Mouse (Mus musculus): ENCODE measurements around the gene 1110065P20Rik. TPM values are rescaled to one million over a fixed set of nuclear protein-coding genes. Genes with fewer than 3 reads are reported as not detected.

Gene 1110065P20Rik
- polyA plus RNA-seq (2014; fragmentation: Nextera tagmentation; extraction: Ambion mirVana), result 53.6 and 64.3 TPM in 2 replicates

DNA sequence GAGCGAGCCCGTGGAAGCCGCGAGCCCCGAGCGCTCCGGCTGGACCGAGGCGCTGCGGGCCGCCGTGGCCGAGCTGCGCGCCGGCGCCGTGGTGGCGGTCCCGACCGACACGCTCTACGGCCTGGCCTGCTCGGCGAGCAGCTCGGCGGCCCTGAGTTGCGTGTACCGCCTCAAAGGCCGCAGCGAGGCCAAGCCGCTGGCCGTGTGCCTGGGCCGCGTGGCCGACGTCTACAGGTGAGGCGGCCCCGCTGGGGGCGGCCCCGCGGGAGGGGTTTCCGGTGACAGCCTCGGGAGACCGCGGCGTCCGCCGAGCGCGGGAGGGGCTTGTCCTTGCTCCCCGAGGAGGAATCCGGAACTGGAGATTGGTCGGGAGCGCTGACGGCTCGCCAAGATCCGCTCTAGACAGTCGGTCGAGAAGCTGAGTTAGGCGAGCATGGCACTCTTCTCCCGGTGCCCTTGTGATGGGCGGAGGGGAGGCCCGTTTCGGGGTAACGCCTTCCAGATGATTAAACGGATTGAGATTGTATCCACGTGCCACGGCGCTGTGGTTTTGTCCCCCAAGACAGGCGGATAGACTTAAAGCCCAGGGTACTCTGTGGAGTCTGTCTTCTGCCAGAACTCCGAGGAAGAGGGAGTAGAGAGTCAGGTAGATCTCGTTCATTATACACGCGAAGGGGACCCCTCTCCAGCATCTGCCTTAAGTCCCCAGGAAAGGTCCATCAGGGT is at the start of gene 1110065P20Rik:
TSS of gene 1110065P20Rik (minus strand) at position 264 of the 726 bp plus-strand sequence.
- H3K9ac ChIP-seq (ENCODE audit: low read depth, low read length), result peak within 1 kb of the TSS; percentile 97
- H3K27me3 ChIP-seq (ENCODE audit: control insufficient read depth, insufficient read depth, low read length), result no peaks in the 10 kb centered on the region
- H3K4me1 ChIP-seq (ENCODE audit: control insufficient read depth, insufficient read depth, low read length), result peaks cover 23% of the 10 kb centered on the region
- H3K4me3 ChIP-seq (ENCODE audit: low read length), result peak within 1 kb of the TSS; percentile 97
- under 1% methylated on average over 75 of the region's 75 CpGs for WGBS
- peak within 1 kb of the TSS; percentile 92 for H3K4me2 ChIP-seq (replicated peaks; ENCODE audit: low read depth, low read length)
- ATAC-seq (ENCODE audit: low FRiP score, low TSS enrichment), result peak; percentile 60
- peaks cover 27% of the 10 kb centered on the region for H3K36me3 ChIP-seq (ENCODE audit: control insufficient read depth, insufficient read depth, low read length)
- peak within 1 kb of the TSS; percentile 88 for H3K27ac ChIP-seq (ENCODE audit: low read depth, low read length)
- no peaks in the 10 kb centered on the region for H3K9me3 ChIP-seq (ENCODE audit: control insufficient read depth, low read length)

DNA sequence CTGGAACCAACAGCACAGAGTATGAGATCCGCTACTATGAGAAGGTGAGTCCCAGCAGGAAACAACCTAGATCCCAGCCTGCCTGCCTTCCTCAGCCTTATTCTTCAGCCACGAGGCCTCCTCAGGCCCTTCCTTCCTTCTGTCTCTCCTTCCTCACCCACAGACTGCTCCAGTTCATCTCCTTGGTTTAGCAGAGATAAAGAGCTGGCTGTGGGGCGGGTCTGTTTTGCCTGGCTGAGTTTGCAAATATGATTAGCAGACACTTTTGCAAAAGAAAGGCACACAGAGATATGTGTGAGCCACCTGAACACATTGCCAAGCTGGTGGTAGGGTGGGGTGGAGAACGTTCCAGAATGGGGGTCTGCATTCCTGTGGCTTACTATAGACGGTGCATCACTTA is 48.9 kb upstream of the 1110065P20Rik start:
- peaks cover 18% of the 10 kb centered on the region for H3K27me3 ChIP-seq (ENCODE audit: control insufficient read depth, insufficient read depth, low read length)
- no peak for ATAC-seq (ENCODE audit: low FRiP score, low TSS enrichment)
- whole genome bisulfite sequencing, result 63% methylated on average over 5 of the region's 5 CpGs

DNA sequence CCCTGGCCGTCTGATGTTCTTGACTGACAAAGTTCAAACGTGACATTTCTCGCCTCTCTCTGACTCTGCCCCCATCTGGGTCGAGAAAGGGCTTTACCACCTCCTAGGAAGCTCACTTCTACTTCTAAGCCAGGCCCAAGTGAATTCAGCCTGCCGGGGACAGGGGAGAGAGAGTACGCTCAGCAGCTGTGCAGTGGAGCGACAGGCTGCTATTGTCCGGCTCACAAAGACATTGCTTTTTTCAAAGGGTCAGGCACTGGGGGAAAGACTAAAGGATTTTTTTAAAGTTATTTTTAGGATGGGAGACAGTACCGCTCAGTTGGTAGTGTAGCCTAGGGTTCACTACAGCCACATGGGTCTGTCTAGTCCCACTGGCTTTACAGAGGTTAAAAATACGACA is 47.4 kb upstream of the 1110065P20Rik start:
- Histone ChIP-seq H3K4me1 (ENCODE audit: control insufficient read depth, insufficient read depth, low read length) (0 out of 2 replicates have a peak, but pooled peaks cover 7% of the 10 kb centered on the region), H3K4me3 (ENCODE audit: low read length) (no peak overlapping the region), H3K4me2 (replicated peaks; ENCODE audit: low read depth, low read length) (no peak overlapping the region), H3K9me3 (ENCODE audit: control insufficient read depth, low read length) (no peaks in the 10 kb centered on the region), H3K9ac (ENCODE audit: low read depth, low read length) (no peak overlapping the region), H3K27ac (ENCODE audit: low read depth, low read length) (no peak overlapping the region), H3K27me3 (ENCODE audit: control insufficient read depth, insufficient read depth, low read length) (peaks cover 30% of the 10 kb centered on the region), H3K36me3 (ENCODE audit: control insufficient read depth, insufficient read depth, low read length) (no peaks in the 10 kb centered on the region)
- 54% methylated on average over 10 of the region's 10 CpGs for WGBS
- no peak for ATAC-seq (ENCODE audit: low FRiP score, low TSS enrichment)

More for the DNA sequence above, 48.9 kb upstream of the 1110065P20Rik start:
- Histone ChIP-seq H3K4me3 (ENCODE audit: low read length) (no peak overlapping the region), H3K4me2 (replicated peaks; ENCODE audit: low read depth, low read length) (no peak overlapping the region), H3K27ac (ENCODE audit: low read depth, low read length) (no peak overlapping the region), H3K9ac (ENCODE audit: low read depth, low read length) (no peak overlapping the region), H3K4me1 (ENCODE audit: control insufficient read depth, insufficient read depth, low read length) (0 out of 2 replicates have a peak, but pooled peaks cover 2% of the 10 kb centered on the region), H3K36me3 (ENCODE audit: control insufficient read depth, insufficient read depth, low read length) (no peaks in the 10 kb centered on the region), H3K9me3 (ENCODE audit: control insufficient read depth, low read length) (no peaks in the 10 kb centered on the region)

DNA sequence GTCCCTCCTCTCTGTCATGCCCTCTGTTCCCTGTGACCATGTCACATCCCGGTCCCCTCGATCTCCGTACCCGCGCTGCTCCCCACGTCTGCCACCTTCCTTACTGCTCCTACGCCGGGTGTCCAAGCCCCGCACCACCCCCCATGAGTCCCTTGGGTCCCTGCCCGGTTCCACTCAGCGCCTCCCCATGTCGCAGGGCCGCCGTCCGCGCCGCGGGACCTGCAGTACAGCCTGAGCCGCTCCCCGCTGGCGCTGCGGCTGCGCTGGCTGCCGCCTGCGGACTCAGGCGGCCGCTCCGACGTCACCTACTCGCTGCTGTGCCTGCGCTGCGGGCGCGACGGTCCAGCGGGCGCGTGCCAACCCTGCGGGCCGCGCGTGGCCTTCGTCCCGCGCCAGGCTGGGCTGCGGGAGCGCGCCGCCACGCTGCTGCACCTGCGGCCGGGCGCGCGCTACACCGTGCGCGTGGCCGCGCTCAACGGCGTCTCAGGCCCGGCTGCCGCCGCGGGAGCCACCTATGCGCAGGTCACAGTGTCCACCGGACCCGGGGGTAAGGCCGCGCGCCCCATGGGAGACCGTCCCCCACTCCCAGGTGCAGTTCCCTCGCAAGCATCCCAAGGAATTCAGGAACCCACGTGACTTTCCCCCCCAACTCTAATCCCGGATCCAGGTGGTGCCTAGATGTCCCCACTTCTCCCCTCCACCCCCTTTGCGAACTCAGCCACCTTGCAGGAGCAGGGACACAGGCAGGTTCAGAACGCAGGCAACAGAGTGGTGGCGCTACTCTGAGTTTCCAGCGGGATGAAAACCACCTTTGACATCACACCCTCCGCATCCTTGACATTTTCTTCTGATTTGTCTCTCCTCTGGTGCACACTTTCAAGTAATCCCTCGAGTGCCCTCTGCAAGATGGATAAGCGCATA is 43.8 kb upstream of the 1110065P20Rik start:
- ATAC-seq (ENCODE audit: low FRiP score, low TSS enrichment), result no peak

DNA sequence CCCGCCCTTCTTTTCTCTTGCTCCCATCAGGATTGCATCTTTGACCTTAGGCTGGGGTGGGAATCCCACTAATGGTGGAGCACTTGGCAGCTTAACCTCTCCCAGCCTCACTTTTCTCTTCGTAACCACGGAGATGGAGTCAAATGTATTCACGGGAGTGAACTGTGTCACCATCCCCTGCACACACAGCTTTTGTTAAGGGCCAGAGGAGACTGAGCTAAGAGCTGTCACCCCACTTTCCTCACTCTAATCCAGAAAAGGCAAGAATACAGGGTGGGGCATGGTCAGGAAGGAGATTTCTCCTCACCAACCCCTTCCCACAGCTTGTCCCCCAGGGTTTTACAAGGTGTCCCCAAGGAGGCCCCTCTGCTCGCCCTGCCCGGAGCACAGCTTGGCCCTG is 42.8 kb upstream of the 1110065P20Rik start:
- H3K4me3 ChIP-seq (ENCODE audit: low read length), result no peak overlapping the region
- no peaks in the 10 kb centered on the region for H3K36me3 ChIP-seq (ENCODE audit: control insufficient read depth, insufficient read depth, low read length)
- H3K9me3 ChIP-seq (ENCODE audit: control insufficient read depth, low read length), result no peaks in the 10 kb centered on the region
- peaks cover 48% of the 10 kb centered on the region for H3K27me3 ChIP-seq (ENCODE audit: control insufficient read depth, insufficient read depth, low read length)
- no peak overlapping the region for H3K4me2 ChIP-seq (replicated peaks; ENCODE audit: low read depth, low read length)
- H3K4me1 ChIP-seq (ENCODE audit: control insufficient read depth, insufficient read depth, low read length), result 0 out of 2 replicates have a peak, but pooled peaks cover 7% of the 10 kb centered on the region
- H3K27ac ChIP-seq (ENCODE audit: low read depth, low read length), result no peak overlapping the region
- 36% methylated on average over 6 of the region's 6 CpGs for WGBS
- no peak overlapping the region for H3K9ac ChIP-seq (ENCODE audit: low read depth, low read length)
- ATAC-seq (ENCODE audit: low FRiP score, low TSS enrichment), result no peak

More for the DNA sequence above, 43.8 kb upstream of the 1110065P20Rik start:
- peaks cover 45% of the 10 kb centered on the region for H3K27me3 ChIP-seq (ENCODE audit: control insufficient read depth, insufficient read depth, low read length)
- no peaks in the 10 kb centered on the region for H3K9me3 ChIP-seq (ENCODE audit: control insufficient read depth, low read length)
- 0 out of 2 replicates have a peak, but pooled peaks cover 7% of the 10 kb centered on the region for H3K4me1 ChIP-seq (ENCODE audit: control insufficient read depth, insufficient read depth, low read length)
- WGBS, result 2% methylated on average over 67 of the region's 83 CpGs
- H3K4me3 ChIP-seq (ENCODE audit: low read length), result peak overlapping the region; percentile 43
- no peaks in the 10 kb centered on the region for H3K36me3 ChIP-seq (ENCODE audit: control insufficient read depth, insufficient read depth, low read length)
- H3K4me2 ChIP-seq (replicated peaks; ENCODE audit: low read depth, low read length), result peak overlapping the region; percentile 73
- no peak overlapping the region for H3K9ac ChIP-seq (ENCODE audit: low read depth, low read length)
- H3K27ac ChIP-seq (ENCODE audit: low read depth, low read length), result no peak overlapping the region

DNA sequence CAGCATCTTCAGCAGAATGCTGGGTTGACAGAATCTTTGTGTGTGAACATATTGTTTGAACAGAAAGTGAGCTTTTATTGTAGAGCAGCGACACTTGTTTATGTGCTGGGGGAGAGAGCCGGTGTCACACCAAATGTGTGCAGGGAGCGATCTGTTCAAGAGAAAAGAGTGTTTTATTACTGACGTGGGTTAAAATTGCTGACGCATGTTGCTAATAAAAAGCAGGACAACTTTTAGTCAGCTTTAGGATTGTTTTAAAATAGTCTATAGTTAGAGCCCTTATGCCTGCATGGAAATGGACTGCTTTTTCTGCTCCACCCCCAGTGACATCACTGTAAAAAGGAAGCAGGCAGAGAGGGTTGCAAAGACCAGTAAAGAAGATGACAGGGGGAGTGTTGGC is 39.8 kb upstream of the 1110065P20Rik start:
- WGBS, result 67% methylated on average over 5 of the region's 5 CpGs
- H3K27me3 ChIP-seq (ENCODE audit: control insufficient read depth, insufficient read depth, low read length), result peaks cover 57% of the 10 kb centered on the region
- H3K36me3 ChIP-seq (ENCODE audit: control insufficient read depth, insufficient read depth, low read length), result no peaks in the 10 kb centered on the region
- H3K27ac ChIP-seq (ENCODE audit: low read depth, low read length), result no peak overlapping the region
- H3K4me2 ChIP-seq (replicated peaks; ENCODE audit: low read depth, low read length), result no peak overlapping the region
- no peak overlapping the region for H3K9ac ChIP-seq (ENCODE audit: low read depth, low read length)
- H3K4me1 ChIP-seq (ENCODE audit: control insufficient read depth, insufficient read depth, low read length), result 0 out of 2 replicates have a peak, but pooled peaks cover 7% of the 10 kb centered on the region
- no peak overlapping the region for H3K4me3 ChIP-seq (ENCODE audit: low read length)
- no peak for ATAC-seq (ENCODE audit: low FRiP score, low TSS enrichment)
- H3K9me3 ChIP-seq (ENCODE audit: control insufficient read depth, low read length), result no peaks in the 10 kb centered on the region

DNA sequence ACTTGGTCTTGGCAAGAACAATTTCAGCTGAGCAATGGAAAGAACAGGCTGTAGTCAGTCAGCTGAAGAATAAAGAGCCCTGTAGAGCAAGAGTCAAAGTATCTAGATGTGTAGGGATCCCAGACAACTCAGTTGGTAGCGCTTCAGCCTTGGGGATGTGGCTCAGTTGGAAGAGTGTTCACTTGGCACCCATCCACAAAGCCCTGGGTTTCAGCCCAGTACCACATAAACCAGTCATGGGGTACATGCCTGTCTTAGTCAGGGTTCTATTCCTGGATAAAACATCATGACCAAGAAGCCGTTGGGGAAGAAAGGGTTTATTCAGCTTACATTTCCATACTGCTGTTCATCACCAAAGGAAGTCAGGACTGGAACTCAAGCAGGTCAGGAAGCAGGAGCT is 38.9 kb upstream of the 1110065P20Rik start:
- H3K4me3 ChIP-seq (ENCODE audit: low read length), result no peak overlapping the region
- no peaks in the 10 kb centered on the region for H3K9me3 ChIP-seq (ENCODE audit: control insufficient read depth, low read length)
- H3K27ac ChIP-seq (ENCODE audit: low read depth, low read length), result no peak overlapping the region
- 96% methylated on average over 2 of the region's 2 CpGs for WGBS
- no peak overlapping the region for H3K9ac ChIP-seq (ENCODE audit: low read depth, low read length)
- H3K27me3 ChIP-seq (ENCODE audit: control insufficient read depth, insufficient read depth, low read length), result peaks cover 52% of the 10 kb centered on the region
- no peak overlapping the region for H3K4me2 ChIP-seq (replicated peaks; ENCODE audit: low read depth, low read length)
- ATAC-seq (ENCODE audit: low FRiP score, low TSS enrichment), result no peak
- 0 out of 2 replicates have a peak, but pooled peaks cover 5% of the 10 kb centered on the region for H3K4me1 ChIP-seq (ENCODE audit: control insufficient read depth, insufficient read depth, low read length)
- no peaks in the 10 kb centered on the region for H3K36me3 ChIP-seq (ENCODE audit: control insufficient read depth, insufficient read depth, low read length)

DNA sequence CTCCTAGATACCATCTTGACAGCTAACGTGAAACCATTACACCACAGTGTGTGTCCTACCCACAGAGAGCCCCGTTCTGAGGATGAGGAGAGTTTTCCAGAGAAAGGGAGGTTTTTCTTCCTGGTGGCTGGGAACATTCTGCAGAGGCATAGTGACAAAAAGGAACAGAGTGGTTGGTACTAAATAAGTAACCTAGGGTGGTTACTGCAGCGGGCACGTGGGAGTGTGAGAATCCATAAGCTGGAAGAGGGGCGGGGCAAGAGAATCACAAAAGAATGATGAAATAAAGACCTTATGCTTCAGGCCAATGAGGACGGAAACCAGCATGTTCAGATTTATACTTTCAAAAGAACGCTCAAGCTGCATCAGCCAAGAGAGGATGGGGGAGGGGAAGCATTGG is 37.7 kb upstream of the 1110065P20Rik start:
- ATAC-seq (ENCODE audit: low FRiP score, low TSS enrichment), result no peak
- Histone ChIP-seq H3K4me3 (ENCODE audit: low read length) (no peak overlapping the region), H3K9ac (ENCODE audit: low read depth, low read length) (no peak overlapping the region), H3K27ac (ENCODE audit: low read depth, low read length) (no peak overlapping the region), H3K27me3 (ENCODE audit: control insufficient read depth, insufficient read depth, low read length) (peaks cover 47% of the 10 kb centered on the region), H3K4me2 (replicated peaks; ENCODE audit: low read depth, low read length) (no peak overlapping the region), H3K9me3 (ENCODE audit: control insufficient read depth, low read length) (no peaks in the 10 kb centered on the region), H3K36me3 (ENCODE audit: control insufficient read depth, insufficient read depth, low read length) (no peaks in the 10 kb centered on the region), H3K4me1 (ENCODE audit: control insufficient read depth, insufficient read depth, low read length) (no peaks in the 10 kb centered on the region)
- WGBS, result 83% methylated on average over 7 of the region's 7 CpGs
